Mouse (Mus musculus): ENCODE data around the gene 4930432K21Rik. TPM values are rescaled to one million over a fixed set of nuclear protein-coding genes. Genes with fewer than 3 reads are reported as not detected.

Gene 4930432K21Rik
- polyA plus RNA-seq, 1 experiment from 2014 or later, result 3.9 TPM

GRCm38 (mm10) chr8:84189603-84190002 lies 41.8 kb downstream of the 4930432K21Rik start:
- no peaks in the 10 kb centered on the region for H3K27me3 ChIP-seq
- ChIA-PET CTCF (interaction anchor here (1.3 to 1.9 kb wide), 3 partner anchors 21 to 160 kb away, joined by 3 to 5 read pairs (median 3); no protein-coding TSS in a partner anchor), POLR2A (interaction anchor here (1.5 kb wide), 1 partner anchor 12 kb away, joined by 4 read pairs; no protein-coding TSS in a partner anchor)
- no peak for DNase-seq (ENCODE audit: low read depth, low spot score)
- no peak for TF ChIP-seq CTCF (IDR thresholded peaks at IDR 0.05)
- in situ Hi-C loops (cut with MboI; ENCODE audit: low pct_unique_long_range_greater_than_20kb), result loop anchor here (5.0 kb wide), 2 partner anchors 88 to 168 kb away; no protein-coding TSS in a partner anchor
- no peak for ATAC-seq

GRCm38 (mm10) chr8:84190191-84190867 lies 42.5 kb downstream of the 4930432K21Rik start:
- DNase-seq (ENCODE audit: low read depth, low spot score) (no peak), ATAC-seq (no peak)
- in situ Hi-C loops (cut with MboI; ENCODE audit: low pct_unique_long_range_greater_than_20kb), result no loop called here
- CTCF ChIA-PET, result interaction anchor here (0.6 to 1.9 kb wide), 6 partner anchors 16 to 165 kb away, joined by 3 to 5 read pairs (median 3); no protein-coding TSS in a partner anchor
- POLR2A ChIA-PET, result interaction anchor here (0.6 to 1.5 kb wide), 2 partner anchors 11 to 20 kb away, joined by 3 to 4 read pairs; no protein-coding TSS in a partner anchor
- H3K27me3 ChIP-seq, result no peaks in the 10 kb centered on the region
- TF ChIP-seq CTCF (IDR thresholded peaks at IDR 0.05), result no peak

DNA sequence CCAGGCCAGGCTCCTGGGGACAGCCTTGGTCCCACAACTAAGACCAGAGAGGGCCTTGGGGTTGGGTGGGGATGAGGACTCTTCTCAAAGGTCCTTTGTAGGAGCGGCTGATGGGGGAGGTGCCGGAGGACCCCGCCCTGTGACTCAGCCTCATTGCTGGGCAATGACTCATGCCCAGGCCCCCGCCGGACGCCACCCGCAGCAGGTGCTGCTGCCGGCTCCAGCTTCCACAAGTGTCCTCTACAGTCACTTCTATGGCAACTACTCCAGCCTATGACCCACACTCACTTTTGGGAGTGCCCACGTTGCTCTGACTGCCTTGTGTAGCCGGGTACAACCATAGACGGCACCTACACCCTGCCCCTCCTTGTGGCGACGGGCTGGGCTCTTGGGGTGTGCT lies 44.2 kb downstream of the 4930432K21Rik start:
- POLR2A ChIA-PET, result interaction anchor here (0.7 to 1.0 kb wide), 3 partner anchors 10 to 18 kb away, joined by 3 read pairs; no protein-coding TSS in a partner anchor
- ATAC-seq (peak; percentile 70), DNase-seq (ENCODE audit: low read depth, low spot score) (no peak)
- TF ChIP-seq CTCF (IDR thresholded peaks at IDR 0.05), result no peak
- H3K27me3 ChIP-seq, result no peaks in the 10 kb centered on the region
- CTCF ChIA-PET, result no interaction called here
- in situ Hi-C loops (cut with MboI; ENCODE audit: low pct_unique_long_range_greater_than_20kb), result no loop called here

DNA sequence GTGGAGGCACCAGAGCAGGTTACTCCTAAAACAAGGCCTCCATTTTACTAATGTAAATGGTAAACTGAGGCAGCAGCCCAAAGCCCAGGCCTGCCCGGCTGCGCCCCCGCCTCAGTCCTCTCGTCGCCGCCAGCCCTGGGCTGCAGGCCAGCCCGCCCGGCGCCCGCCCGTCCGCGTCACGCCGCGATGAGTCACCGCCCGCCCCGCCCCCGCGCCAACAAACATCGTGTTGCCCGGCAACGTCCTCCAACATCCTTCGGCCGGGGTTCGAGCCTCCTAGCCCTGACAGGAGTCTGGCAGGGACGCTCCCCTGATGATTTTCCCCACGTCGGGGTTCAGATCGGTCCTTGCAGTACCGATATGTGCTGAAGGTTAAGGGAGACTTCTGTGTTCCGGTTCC lies 44.7 kb downstream of the 4930432K21Rik start:
- TF ChIP-seq CTCF (IDR thresholded peaks at IDR 0.05), result no peak
- in situ Hi-C loops (cut with MboI; ENCODE audit: low pct_unique_long_range_greater_than_20kb), result no loop called here
- ChIA-PET POLR2A (interaction anchor here (0.8 to 1.0 kb wide), 2 partner anchors 15 to 17 kb away, joined by 3 read pairs; no protein-coding TSS in a partner anchor), CTCF (no interaction called here)
- no peaks in the 10 kb centered on the region for H3K27me3 ChIP-seq
- DNase-seq (ENCODE audit: low read depth, low spot score) (no peak), ATAC-seq (peak; percentile 36)

DNA sequence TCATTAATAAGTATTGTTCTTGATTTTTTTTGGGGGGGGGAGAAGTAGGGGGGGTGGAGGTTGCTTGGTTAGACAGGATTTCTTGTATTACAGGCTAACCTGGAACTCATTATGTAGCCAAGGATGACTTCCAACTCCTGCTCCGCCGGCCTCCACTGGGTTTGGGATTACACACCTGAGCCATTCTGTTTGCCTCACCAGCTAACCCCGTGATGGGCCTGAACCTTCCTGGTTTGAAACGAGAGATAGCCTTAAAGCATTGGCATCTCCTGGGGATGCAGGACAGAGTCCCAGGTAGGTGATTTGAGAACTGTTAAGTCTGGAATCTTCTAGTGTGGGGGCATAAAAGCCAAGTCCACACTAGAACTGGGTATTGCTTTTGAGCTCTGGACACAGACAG lies 45.3 kb downstream of the 4930432K21Rik start:
- no peaks in the 10 kb centered on the region for H3K27me3 ChIP-seq
- DNase-seq (ENCODE audit: low read depth, low spot score) (no peak), ATAC-seq (no peak)
- in situ Hi-C loops (cut with MboI; ENCODE audit: low pct_unique_long_range_greater_than_20kb), result no loop called here
- ChIA-PET CTCF (no interaction called here), POLR2A (interaction anchor here (1.3 kb wide), 1 partner anchor 9 kb away, joined by 3 read pairs; no protein-coding TSS in a partner anchor)
- no peak for TF ChIP-seq CTCF (IDR thresholded peaks at IDR 0.05)

GRCm38 (mm10) chr8:84193566-84193965 lies 45.7 kb downstream of the 4930432K21Rik start:
- no peak for TF ChIP-seq CTCF (IDR thresholded peaks at IDR 0.05)
- ATAC-seq (no peak), DNase-seq (ENCODE audit: low read depth, low spot score) (no peak)
- H3K27me3 ChIP-seq, result no peaks in the 10 kb centered on the region
- in situ Hi-C loops (cut with MboI; ENCODE audit: low pct_unique_long_range_greater_than_20kb), result no loop called here
- CTCF ChIA-PET, result no interaction called here
- POLR2A ChIA-PET, result interaction anchor here (1.3 kb wide), 1 partner anchor 9 kb away, joined by 3 read pairs; no protein-coding TSS in a partner anchor

DNA sequence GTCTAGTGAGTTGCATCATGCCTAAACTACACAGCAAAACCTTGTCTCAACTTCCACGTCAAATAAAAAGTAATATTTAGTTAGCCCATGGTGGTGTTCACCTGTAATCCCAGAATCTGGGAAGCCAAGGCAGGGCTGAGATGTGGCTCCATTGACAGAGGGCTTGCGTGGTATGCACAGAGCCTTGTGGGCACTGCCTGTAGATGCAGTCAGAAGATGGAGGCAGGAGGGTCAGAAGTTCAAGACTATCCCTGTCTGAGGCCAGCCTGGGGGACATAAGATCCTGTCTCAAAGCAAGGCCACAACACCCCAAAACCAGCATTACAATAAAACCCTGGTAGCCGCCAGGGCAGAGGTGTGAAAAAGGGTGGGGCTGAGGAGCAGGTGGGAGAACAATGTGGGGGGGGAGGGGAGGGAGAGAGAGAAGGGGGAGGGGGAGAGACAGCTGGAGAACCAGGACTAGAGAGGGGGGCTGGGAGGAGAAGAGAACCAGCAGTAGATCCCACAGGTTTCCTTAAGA lies 46.5 kb downstream of the 4930432K21Rik start:
- TF ChIP-seq CTCF (IDR thresholded peaks at IDR 0.05), result no peak
- in situ Hi-C loops (cut with MboI; ENCODE audit: low pct_unique_long_range_greater_than_20kb), result no loop called here
- no peaks in the 10 kb centered on the region for H3K27me3 ChIP-seq
- POLR2A ChIA-PET, result interaction anchor here (1.3 kb wide), 1 partner anchor 8 kb away, joined by 3 read pairs; no protein-coding TSS in a partner anchor
- ATAC-seq (no peak), DNase-seq (ENCODE audit: low read depth, low spot score) (no peak)
- CTCF ChIA-PET, result no interaction called here

DNA sequence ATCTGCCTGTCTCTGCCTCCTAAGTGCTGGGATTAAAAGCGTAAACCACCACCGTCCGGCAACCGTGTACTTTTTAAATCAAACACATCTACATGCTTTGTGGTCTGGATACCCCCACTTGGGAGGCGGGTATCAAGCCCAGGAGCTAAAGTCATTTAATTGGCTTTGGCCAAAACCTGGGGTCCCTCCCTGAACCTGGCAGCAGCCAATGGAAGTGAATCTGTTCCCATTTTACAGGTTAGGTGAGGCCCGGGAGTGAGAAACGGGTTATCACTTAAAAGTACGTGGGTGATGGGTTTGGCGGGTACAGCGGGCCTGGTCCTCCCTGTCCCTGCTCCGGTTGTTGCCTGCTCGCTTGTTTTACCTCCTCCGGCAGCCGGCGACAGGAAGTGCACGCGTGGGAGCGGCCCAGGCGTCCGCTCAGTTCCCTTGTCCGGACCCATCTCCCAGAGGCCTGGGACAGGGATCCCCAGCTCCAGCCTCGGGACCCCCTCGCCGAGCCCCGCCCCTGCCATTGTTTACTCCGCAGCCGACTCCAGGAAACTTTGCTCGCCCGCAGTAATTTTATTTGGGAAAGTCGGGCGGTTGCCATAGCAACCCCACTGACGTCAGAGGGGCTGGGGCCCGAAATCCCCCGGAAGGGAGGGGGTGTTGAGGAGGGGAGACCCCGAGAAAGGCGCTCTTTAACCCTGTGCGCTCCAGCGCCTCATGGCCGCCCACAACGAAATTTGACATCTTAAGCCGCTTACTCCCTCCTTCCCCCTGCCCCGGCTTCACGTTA lies 49.5 kb downstream of the 4930432K21Rik start:
- no peak for TF ChIP-seq CTCF (IDR thresholded peaks at IDR 0.05)
- CTCF ChIA-PET, result interaction anchor here (1.3 kb wide), 1 partner anchor 13 kb away, joined by 3 read pairs; no protein-coding TSS in a partner anchor
- ATAC-seq (no peak), DNase-seq (ENCODE audit: low read depth, low spot score) (no peak)
- POLR2A ChIA-PET, result no interaction called here
- no peaks in the 10 kb centered on the region for H3K27me3 ChIP-seq
- in situ Hi-C loops (cut with MboI; ENCODE audit: low pct_unique_long_range_greater_than_20kb), result no loop called here

- no peak for TF ChIP-seq CTCF (IDR thresholded peaks at IDR 0.05)
- DNase-seq (ENCODE audit: low read depth, low spot score) (no peak), ATAC-seq (no peak)
- POLR2A ChIA-PET, result no interaction called here
- H3K27me3 ChIP-seq, result no peaks in the 10 kb centered on the region
- CTCF ChIA-PET, result interaction anchor here (1.3 kb wide), 1 partner anchor 12 kb away, joined by 3 read pairs; no protein-coding TSS in a partner anchor
- in situ Hi-C loops (cut with MboI; ENCODE audit: low pct_unique_long_range_greater_than_20kb), result no loop called here
Observed at GRCm38 (mm10) chr8:84197922-84198774, 50.3 kb downstream of the 4930432K21Rik start.

GRCm38 (mm10) chr8:84198871-84199270 lies 51.0 kb downstream of the 4930432K21Rik start:
- ATAC-seq (no peak), DNase-seq (ENCODE audit: low read depth, low spot score) (no peak)
- CTCF ChIA-PET, result interaction anchor here (1.4 kb wide), 1 partner anchor 13 kb away, joined by 3 read pairs; no protein-coding TSS in a partner anchor
- in situ Hi-C loops (cut with MboI; ENCODE audit: low pct_unique_long_range_greater_than_20kb), result no loop called here
- no peaks in the 10 kb centered on the region for H3K27me3 ChIP-seq
- TF ChIP-seq CTCF (IDR thresholded peaks at IDR 0.05), result no peak
- POLR2A ChIA-PET, result no interaction called here

Measured in Patski (cell line).